Mouse (Mus musculus) heart, embryonic 11.5 days (tissue): ENCODE measurements around the gene Shc3. TPM values are rescaled to one million over a fixed set of nuclear protein-coding genes. Genes with fewer than 3 reads are reported as not detected.

ENCODE experiments used
- ATAC-seq: fragments of 200-750 bp; cut with Nextera tagmentation; replicated peaks from 2 replicates; pipeline ENCODE4 v1.8.0; 2017; ENCODE audit warnings: moderate library complexity; ENCODE audit not compliant: insufficient number of reproducible peaks, low FRiP score, low TSS enrichment
- H3K27ac ChIP-seq: fragments of 300-500 bp; sonication (generic); 2 replicates; pipeline ENCODE4 v1.5.1; 2014; ENCODE audit warnings: mild to moderate bottlenecking, low read depth, low read length
- H3K27me3 ChIP-seq: fragments of 300-500 bp; sonication (generic); 2 replicates; pipeline ENCODE4 v1.6.1; 2014; ENCODE audit warnings: mild to moderate bottlenecking, low read length, mixed read lengths; ENCODE audit not compliant: control insufficient read depth, insufficient read depth
- H3K36me3 ChIP-seq: fragments of 300-500 bp; sonication (generic); 2 replicates; pipeline ENCODE4 v1.6.1; 2014; ENCODE audit warnings: mild to moderate bottlenecking, low read length, moderate library complexity, mixed read lengths; ENCODE audit not compliant: control insufficient read depth, insufficient read depth
- H3K4me1 ChIP-seq: fragments of 300-500 bp; sonication (generic); 2 replicates; pipeline ENCODE4 v1.6.1; 2014; ENCODE audit warnings: low read length; ENCODE audit not compliant: control insufficient read depth, insufficient read depth
- H3K4me2 ChIP-seq: fragments of 300-500 bp; sonication (generic); 2 replicates; pipeline ENCODE4 v1.6.1; 2014; ENCODE audit warnings: mild to moderate bottlenecking, moderate library complexity
- H3K4me3 ChIP-seq: fragments of 300-500 bp; sonication (generic); 2 replicates; pipeline ENCODE4 v1.5.1; 2014; ENCODE audit warnings: low read depth, low read length
- H3K9ac ChIP-seq: fragments of 300-500 bp; sonication (generic); 2 replicates; pipeline ENCODE4 v1.6.1; 2014; ENCODE audit warnings: mild to moderate bottlenecking, low read depth, low read length, moderate library complexity
- H3K9me3 ChIP-seq: fragments of 300-500 bp; sonication (generic); replicated peaks from 2 replicates; pipeline ENCODE4 v1.6.1; 2016; ENCODE audit warnings: low read length; ENCODE audit not compliant: control insufficient read depth
- WGBS: fragments of 180-500 bp; shearing (Covaris S2); extraction: QIAGEN DNeasy Blood & Tissue Kit; methylation state at CpG from one replicate; pipeline ENCODE4 v1.1.7; 2014; ENCODE audit not compliant: insufficient replicate concordance; 5-methylcytosine and 5-hydroxymethylcytosine counted together
- polyA plus RNA-seq: library from polyadenylated mRNA; unstranded; fragments of >200 nt; fragmentation: Nextera tagmentation; extraction: Ambion mirVana; gene quantifications from 2 replicates; pipeline ENCODE4 v1.2.1, GENCODE M21; 2014

Gene Shc3
- polyA plus RNA-seq: 0.21 and 0.31 TPM in 2 replicates

DNA sequence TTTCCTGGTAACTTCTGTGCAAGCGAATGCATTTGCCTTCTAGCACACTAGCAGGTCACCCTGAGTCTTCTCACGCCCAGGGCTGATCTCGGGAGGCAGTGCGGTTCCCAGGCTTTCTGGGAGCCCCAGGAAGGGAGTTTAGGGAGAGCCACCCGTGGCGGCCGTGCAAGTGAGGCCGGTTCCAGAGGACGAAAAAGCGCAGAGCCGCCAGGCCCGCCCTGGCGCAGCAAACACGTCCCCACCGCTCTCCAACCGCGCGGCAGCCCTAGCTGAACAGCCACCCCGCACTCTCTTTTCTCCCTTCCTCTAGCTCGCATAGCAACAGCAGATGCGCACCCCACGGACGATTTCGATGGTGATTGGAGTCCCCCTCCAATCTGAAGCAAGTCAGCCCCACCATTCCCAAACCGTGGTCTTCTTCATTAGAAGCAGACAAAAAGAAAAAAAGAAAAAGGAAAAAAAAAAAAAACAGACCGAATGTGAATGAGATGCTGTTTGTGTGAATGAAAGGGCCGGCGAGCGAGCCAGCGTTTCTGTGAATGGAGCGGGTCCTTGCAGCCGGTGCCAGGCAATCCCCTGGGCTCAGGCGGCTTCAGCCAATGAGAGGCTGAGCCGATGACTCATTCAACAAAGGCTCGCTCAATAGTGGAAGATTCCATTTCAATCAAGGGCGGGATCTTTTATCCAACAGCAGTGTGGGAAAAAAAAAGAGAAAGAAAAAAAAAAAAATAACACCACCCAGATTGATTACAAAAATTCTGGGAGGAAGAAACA, at the start of gene Shc3:
Gene Shc3, minus strand, starts transcription at position 509 of the 774 bp plus-strand sequence.
- ATAC-seq: no peak
- H3K9ac ChIP-seq: peak within 1 kb of the TSS; percentile 13; the same call in 1 of the 2 replicates
- peak within 1 kb of the TSS; percentile 73 for H3K4me2 ChIP-seq
- H3K27ac ChIP-seq: no peak within 1 kb of the TSS
- no peaks in the 10 kb centered on the region for H3K9me3 ChIP-seq
- peak within 1 kb of the TSS; percentile 44 for H3K4me3 ChIP-seq
- peaks cover 48% of the 10 kb centered on the region for H3K27me3 ChIP-seq
- WGBS: under 1% methylated on average over 36 of the region's 36 CpGs
- H3K36me3 ChIP-seq: no peaks in the 10 kb centered on the region
- peaks cover 18% of the 10 kb centered on the region for H3K4me1 ChIP-seq

- H3K4me1 ChIP-seq: no peaks in the 10 kb centered on the region
- H3K27me3 ChIP-seq: no peaks in the 10 kb centered on the region
- no peak for ATAC-seq
- H3K4me3 ChIP-seq: no peak overlapping the region
- H3K4me2 ChIP-seq: no peak overlapping the region
- no peak overlapping the region for H3K27ac ChIP-seq
- no peaks in the 10 kb centered on the region for H3K36me3 ChIP-seq
- WGBS: 34% methylated on average over 9 of the region's 9 CpGs
- H3K9ac ChIP-seq: no peak overlapping the region
- H3K9me3 ChIP-seq: no peaks in the 10 kb centered on the region
These were observed 49.4 kb upstream of the Shc3 start for GRCm38 (mm10) chr13:51618602-51619001.

GRCm38 (mm10) chr13:51617861-51618260, 48.6 kb upstream of the Shc3 start:
- H3K4me2 ChIP-seq: peak overlapping the region; percentile 39

DNA sequence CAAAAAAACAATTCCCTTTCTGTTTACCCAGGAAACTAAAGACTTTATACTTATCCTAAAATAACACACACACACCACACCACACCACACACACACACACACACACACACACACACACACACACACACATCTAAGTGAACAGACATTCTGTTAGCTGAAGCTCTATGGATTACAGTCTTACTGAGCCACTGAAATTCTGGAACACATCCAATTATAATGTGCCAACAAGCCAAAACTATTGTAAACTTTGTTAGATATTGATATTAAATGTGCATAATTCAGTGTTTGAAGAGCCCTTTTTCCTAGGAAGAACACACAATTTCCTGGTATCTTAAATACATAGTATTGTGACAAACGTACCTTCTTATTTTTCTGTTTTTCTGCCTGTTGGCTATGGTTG, 48.1 kb upstream of the Shc3 start:
- whole genome bisulfite sequencing: 58% methylated on average over 1 of the region's 1 CpGs

More at GRCm38 (mm10) chr13:51617861-51618260, 48.6 kb upstream of the Shc3 start:
- no peaks in the 10 kb centered on the region for H3K4me1 ChIP-seq
- H3K4me3 ChIP-seq: no peak overlapping the region
- WGBS: 18% methylated on average over 6 of the region's 6 CpGs
- no peaks in the 10 kb centered on the region for H3K9me3 ChIP-seq
- ATAC-seq: no peak
- no peaks in the 10 kb centered on the region for H3K36me3 ChIP-seq
- no peak overlapping the region for H3K27ac ChIP-seq
- no peak overlapping the region for H3K9ac ChIP-seq
- H3K27me3 ChIP-seq: no peaks in the 10 kb centered on the region

DNA sequence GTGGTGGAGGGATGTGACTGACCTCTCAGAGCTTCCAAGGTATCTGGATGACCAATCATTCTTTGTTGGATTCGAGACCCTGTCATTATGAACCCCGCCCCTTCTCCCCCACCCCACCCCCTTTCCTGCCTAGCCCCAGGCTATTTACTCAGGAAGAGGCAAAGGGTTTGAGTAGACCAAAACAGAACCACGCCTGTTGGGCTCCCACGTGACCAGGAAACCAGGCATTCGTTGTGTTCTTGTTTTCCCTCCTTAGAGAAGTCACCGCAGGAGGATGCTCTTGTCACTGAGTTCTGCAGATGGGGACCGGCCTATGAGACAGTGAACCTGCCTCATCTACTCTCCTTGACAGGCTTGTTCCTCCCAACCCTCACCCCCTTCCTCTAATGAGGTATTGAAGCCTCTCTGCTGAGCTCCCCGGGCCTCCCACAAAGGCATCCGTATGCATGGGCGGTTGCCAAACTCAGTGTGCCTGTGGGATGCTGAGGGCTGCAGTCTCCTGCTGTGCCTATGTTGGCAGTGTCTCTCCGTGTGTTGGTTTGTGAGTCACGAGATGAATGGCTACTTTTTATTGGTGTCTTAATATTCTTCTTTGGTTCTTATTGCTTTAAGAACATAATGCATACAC, 47.3 kb upstream of the Shc3 start:
- Histone ChIP-seq H3K4me3 (no peak overlapping the region), H3K27me3 (no peaks in the 10 kb centered on the region), H3K27ac (no peak overlapping the region), H3K36me3 (no peaks in the 10 kb centered on the region), H3K4me1 (no peaks in the 10 kb centered on the region), H3K9me3 (no peaks in the 10 kb centered on the region), H3K4me2 (no peak overlapping the region), H3K9ac (no peak overlapping the region)
- 22% methylated on average over 12 of the region's 12 CpGs for WGBS
- no peak for ATAC-seq

More for the DNA sequence above, 48.1 kb upstream of the Shc3 start:
- Histone ChIP-seq H3K4me3 (no peak overlapping the region), H3K9me3 (no peaks in the 10 kb centered on the region), H3K27ac (no peak overlapping the region), H3K4me1 (no peaks in the 10 kb centered on the region), H3K27me3 (no peaks in the 10 kb centered on the region), H3K9ac (no peak overlapping the region), H3K36me3 (no peaks in the 10 kb centered on the region), H3K4me2 (no peak overlapping the region)
- no peak for ATAC-seq

DNA sequence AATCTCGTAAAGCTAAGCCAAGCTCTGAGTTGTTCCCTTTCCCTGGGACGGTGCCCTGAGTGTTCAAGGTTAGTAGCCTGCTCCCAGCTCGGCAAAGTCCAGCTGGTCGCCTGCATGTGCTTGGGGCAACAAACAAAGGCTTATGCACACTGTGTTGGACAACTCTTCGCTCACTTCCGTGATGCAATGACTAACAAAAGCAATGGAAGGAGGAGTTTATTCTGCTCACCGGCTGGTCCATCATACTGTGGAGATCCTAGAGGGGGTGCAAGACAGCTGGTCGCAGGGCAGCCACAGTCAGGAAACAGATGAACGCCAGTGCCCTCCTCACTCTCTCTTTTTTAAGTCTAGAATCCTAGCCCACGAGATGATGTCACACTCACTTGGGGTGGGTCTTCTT, 46.6 kb upstream of the Shc3 start:
- no peak overlapping the region for H3K4me2 ChIP-seq
- 60% methylated on average over 10 of the region's 10 CpGs for WGBS
- no peak overlapping the region for H3K4me3 ChIP-seq
- no peaks in the 10 kb centered on the region for H3K36me3 ChIP-seq
- ATAC-seq: no peak
- no peaks in the 10 kb centered on the region for H3K27me3 ChIP-seq
- no peak overlapping the region for H3K27ac ChIP-seq
- H3K4me1 ChIP-seq: no peaks in the 10 kb centered on the region
- no peak overlapping the region for H3K9ac ChIP-seq
- H3K9me3 ChIP-seq: no peaks in the 10 kb centered on the region

- no peak for ATAC-seq
- WGBS: 61% methylated on average over 5 of the region's 5 CpGs
- Histone ChIP-seq H3K4me3 (no peak overlapping the region), H3K4me2 (peak overlapping the region; percentile 39; the same call in 1 of the 2 replicates), H3K27ac (no peak overlapping the region), H3K36me3 (no peaks in the 10 kb centered on the region), H3K4me1 (no peaks in the 10 kb centered on the region), H3K27me3 (no peaks in the 10 kb centered on the region), H3K9ac (no peak overlapping the region), H3K9me3 (no peaks in the 10 kb centered on the region)
These were observed 42.3 kb upstream of the Shc3 start for GRCm38 (mm10) chr13:51611500-51611899.

- no peak for ATAC-seq
- Histone ChIP-seq H3K36me3 (no peaks in the 10 kb centered on the region), H3K9me3 (no peaks in the 10 kb centered on the region), H3K9ac (no peak overlapping the region), H3K27me3 (no peaks in the 10 kb centered on the region), H3K27ac (no peak overlapping the region), H3K4me2 (peak overlapping the region; percentile 39), H3K4me3 (no peak overlapping the region), H3K4me1 (no peaks in the 10 kb centered on the region)
- WGBS: 9% methylated on average over 9 of the region's 9 CpGs
These were observed 41.8 kb upstream of the Shc3 start for GRCm38 (mm10) chr13:51611060-51611459.
